Mouse (Mus musculus): ENCODE measurements around the gene Pdss2. TPM values are rescaled to one million over a fixed set of nuclear protein-coding genes. Genes with fewer than 3 reads are reported as not detected.

The Pdss2 gene
- polyA plus RNA-seq, 1 experiment from 2014 or later: 16.6 TPM

DNA sequence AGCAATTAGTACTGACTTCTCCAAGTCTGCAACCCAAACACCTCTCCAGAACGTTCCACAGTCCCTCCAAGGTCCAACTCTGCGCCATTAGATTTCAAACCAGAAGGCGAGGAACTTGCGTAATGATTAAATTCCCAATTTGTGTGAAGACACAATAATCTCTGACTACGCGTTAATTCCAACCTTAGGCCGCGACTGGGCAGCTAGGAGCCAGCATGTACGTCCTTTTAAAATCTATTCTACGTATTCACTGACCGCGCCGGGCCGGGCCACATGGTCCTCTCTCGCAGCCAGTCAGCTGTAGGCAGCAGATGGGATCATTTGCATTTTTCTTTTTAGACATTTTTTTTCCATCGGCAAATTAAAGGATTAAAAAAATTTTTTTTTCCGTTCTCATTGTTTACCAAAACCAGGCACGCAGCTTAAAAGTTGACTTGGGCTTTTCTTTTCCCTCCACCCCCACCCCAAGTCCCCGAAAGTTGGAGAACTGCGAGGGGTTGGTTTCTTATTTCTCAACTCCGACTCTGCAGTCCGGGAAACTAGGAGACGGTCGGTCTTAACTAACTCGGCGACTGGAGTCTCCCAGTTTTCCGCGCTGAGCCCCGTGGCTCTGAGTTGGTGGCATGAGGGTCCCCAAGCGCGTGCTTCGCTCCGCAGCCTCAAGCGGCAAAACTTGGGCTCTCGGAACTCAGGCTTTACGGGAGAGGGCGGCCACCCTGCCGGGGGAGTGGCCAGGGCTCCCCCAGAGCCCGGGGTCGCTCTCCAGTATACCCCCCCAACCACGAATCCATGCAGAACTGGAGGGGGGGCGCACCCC lies 256.8 kb downstream of the Pdss2 start:
- H3K4me1 ChIP-seq (ENCODE audit: control insufficient read depth, insufficient read depth, low read length): peaks cover 26% of the 10 kb centered on the region
- H3K4me3 ChIP-seq (ENCODE audit: low read depth, low read length): peak overlapping the region; percentile 87
- H3K4me2 ChIP-seq: peak overlapping the region; percentile 96
- ATAC-seq (ENCODE audit: low FRiP score) (peak; percentile 72), DNase-seq (ENCODE audit: low spot score, missing footprints) (peak; percentile 98)
- peak overlapping the region; percentile 98 for H3K27ac ChIP-seq (ENCODE audit: low read depth, low read length)
- under 1% methylated on average over 42 of the region's 42 CpGs for WGBS
- no peaks in the 10 kb centered on the region for H3K27me3 ChIP-seq (ENCODE audit: control insufficient read depth, insufficient read depth, low read length)
- no peaks in the 10 kb centered on the region for H3K9me3 ChIP-seq (ENCODE audit: control insufficient read depth, low read length)
- no peaks in the 10 kb centered on the region for H3K36me3 ChIP-seq (ENCODE audit: control insufficient read depth, insufficient read depth, low read length)
- H3K9ac ChIP-seq (ENCODE audit: low read length): peak overlapping the region; percentile 99

DNA sequence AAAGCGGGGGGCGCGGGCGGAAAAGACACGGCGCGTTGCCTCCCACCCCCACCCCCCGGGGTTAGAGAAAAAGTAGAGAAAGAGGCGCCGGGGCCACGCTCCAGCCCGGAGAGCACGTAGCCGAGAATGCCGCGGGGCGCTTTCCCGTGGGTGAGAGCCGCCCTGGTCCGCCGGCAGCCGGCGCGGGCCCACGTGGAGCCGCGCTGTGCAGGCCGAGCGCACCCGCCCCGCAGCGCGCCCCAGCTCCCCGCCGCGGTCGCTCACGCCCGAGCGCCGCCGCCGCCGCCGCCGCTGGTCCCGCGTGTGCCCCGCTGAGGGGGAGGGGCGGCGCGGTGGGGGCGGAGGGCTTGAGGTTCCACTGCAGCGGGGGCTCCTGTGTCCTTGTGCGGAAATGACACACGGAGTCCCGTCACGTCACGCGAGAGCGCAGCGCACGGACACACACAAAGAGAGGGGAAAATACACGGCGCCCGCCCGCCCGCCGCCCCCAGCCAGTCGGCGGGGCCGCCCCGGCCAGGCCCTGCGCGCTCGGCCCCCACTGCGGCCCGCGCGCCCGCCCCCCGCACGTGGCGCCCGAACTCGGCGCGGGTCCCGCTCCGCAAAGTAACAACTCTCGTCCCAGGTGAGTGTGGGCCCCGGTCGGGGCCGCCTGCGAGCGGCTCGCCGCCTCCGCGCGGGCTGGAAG lies 257.6 kb downstream of the Pdss2 start, which contains the start of gene Bend3:
Gene Bend3, plus strand, starts transcription at position 81 of the 685 bp plus-strand sequence.
- H3K4me1 ChIP-seq (ENCODE audit: control insufficient read depth, insufficient read depth, low read length): peaks cover 30% of the 10 kb centered on the region
- DNase-seq (ENCODE audit: low spot score, missing footprints) (peak; percentile 95), ATAC-seq (ENCODE audit: low FRiP score) (peak; percentile 57)
- no peaks in the 10 kb centered on the region for H3K9me3 ChIP-seq (ENCODE audit: control insufficient read depth, low read length)
- under 1% methylated on average over 65 of the region's 101 CpGs for WGBS
- peak within 1 kb of the TSS; percentile 96 for H3K4me2 ChIP-seq
- peak within 1 kb of the TSS; percentile 99 for H3K9ac ChIP-seq (ENCODE audit: low read length)
- no peaks in the 10 kb centered on the region for H3K27me3 ChIP-seq (ENCODE audit: control insufficient read depth, insufficient read depth, low read length)
- H3K36me3 ChIP-seq (ENCODE audit: control insufficient read depth, insufficient read depth, low read length): no peaks in the 10 kb centered on the region
- peak within 1 kb of the TSS; percentile 87 for H3K4me3 ChIP-seq (ENCODE audit: low read depth, low read length)
- H3K27ac ChIP-seq (ENCODE audit: low read depth, low read length): peak within 1 kb of the TSS; percentile 98

DNA sequence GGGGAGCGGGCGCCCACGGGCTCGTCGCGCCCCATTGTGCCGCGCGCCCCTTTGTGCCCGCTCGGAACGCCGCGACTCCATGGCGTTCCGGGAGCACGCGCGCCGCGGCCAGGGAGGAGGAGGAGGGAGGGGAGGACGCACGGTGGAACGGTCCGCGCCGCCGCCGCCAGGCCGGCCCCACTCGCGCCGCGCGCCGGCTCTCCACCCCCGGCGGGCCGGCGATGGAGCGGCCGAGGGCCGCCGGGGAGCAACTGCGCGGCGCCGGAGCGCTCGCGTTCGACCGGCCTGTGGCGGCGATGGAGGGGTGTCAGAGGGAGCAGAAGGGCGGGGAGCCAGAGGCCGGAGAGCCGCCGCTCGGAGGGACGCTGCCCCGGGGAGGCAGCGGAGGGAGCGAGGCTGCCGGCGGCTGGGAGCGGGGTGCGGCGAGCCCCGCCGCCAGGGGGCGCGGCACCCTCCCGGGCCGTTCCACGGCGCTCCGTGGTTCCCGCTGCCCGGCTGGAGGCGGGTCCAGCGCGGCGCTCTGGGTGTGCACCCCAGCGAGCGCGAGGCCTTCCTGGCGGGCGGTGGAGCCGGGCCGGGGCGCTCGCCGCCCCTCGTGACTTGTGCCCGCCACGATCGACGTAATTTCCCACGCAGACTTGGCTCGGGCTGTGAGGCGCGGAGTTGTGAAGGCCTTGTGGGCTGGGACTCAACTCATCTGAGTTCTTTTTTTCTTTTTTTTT lies 258.3 kb downstream of the Pdss2 start:
- DNase-seq (ENCODE audit: low spot score, missing footprints): peak; percentile 99
- peak overlapping the region; percentile 96 for H3K4me2 ChIP-seq
- no peaks in the 10 kb centered on the region for H3K36me3 ChIP-seq (ENCODE audit: control insufficient read depth, insufficient read depth, low read length)
- WGBS: under 1% methylated on average over 61 of the region's 103 CpGs
- peak overlapping the region; percentile 98 for H3K27ac ChIP-seq (ENCODE audit: low read depth, low read length)
- peak overlapping the region; percentile 99 for H3K9ac ChIP-seq (ENCODE audit: low read length)
- no peaks in the 10 kb centered on the region for H3K9me3 ChIP-seq (ENCODE audit: control insufficient read depth, low read length)
- H3K27me3 ChIP-seq (ENCODE audit: control insufficient read depth, insufficient read depth, low read length): no peaks in the 10 kb centered on the region
- H3K4me3 ChIP-seq (ENCODE audit: low read depth, low read length): peak overlapping the region; percentile 87
- ATAC-seq (ENCODE audit: low FRiP score): peak; percentile 79
- H3K4me1 ChIP-seq (ENCODE audit: control insufficient read depth, insufficient read depth, low read length): peaks cover 30% of the 10 kb centered on the region

DNA sequence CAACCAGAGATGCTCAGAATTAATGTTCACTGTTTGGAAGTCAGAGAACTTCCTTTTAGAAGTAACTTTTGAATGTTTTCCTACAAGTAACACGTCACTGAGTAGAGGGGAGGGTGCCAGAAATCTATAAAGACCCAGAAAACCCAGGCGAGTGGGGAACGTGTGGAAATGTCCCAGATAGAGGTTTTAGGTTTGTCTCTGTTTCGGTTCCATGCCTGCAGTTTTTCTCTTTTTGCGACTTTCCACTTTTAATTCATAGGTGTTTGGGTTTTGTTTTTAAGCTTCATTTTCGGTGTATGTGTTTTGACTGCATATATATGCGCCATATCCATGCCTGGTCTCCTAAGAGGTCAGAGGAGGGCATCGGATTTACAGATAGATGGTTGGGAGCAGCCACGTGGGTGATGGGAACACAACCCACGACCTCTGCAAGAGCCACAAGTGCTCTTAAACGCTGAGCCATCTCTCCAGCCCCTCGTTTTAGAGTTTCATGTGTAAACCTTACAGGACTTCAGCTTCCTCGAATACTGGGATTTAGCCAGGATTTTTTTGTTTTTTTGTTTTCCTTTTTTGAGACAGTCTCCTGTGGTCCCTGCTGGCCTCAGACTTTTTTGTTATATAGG lies 259.1 kb downstream of the Pdss2 start:
- peak overlapping the region; percentile 99 for H3K9ac ChIP-seq (ENCODE audit: low read length)
- peak overlapping the region; percentile 87 for H3K4me3 ChIP-seq (ENCODE audit: low read depth, low read length)
- H3K4me2 ChIP-seq: peak overlapping the region; percentile 96
- H3K36me3 ChIP-seq (ENCODE audit: control insufficient read depth, insufficient read depth, low read length): no peaks in the 10 kb centered on the region
- H3K9me3 ChIP-seq (ENCODE audit: control insufficient read depth, low read length): no peaks in the 10 kb centered on the region
- ATAC-seq (ENCODE audit: low FRiP score): no peak
- peaks cover 30% of the 10 kb centered on the region for H3K4me1 ChIP-seq (ENCODE audit: control insufficient read depth, insufficient read depth, low read length)
- H3K27me3 ChIP-seq (ENCODE audit: control insufficient read depth, insufficient read depth, low read length): no peaks in the 10 kb centered on the region
- WGBS: 3% methylated on average over 13 of the region's 13 CpGs
- H3K27ac ChIP-seq (ENCODE audit: low read depth, low read length): peak overlapping the region; percentile 98
- peak; percentile 92 for DNase-seq (ENCODE audit: low spot score, missing footprints)

DNA sequence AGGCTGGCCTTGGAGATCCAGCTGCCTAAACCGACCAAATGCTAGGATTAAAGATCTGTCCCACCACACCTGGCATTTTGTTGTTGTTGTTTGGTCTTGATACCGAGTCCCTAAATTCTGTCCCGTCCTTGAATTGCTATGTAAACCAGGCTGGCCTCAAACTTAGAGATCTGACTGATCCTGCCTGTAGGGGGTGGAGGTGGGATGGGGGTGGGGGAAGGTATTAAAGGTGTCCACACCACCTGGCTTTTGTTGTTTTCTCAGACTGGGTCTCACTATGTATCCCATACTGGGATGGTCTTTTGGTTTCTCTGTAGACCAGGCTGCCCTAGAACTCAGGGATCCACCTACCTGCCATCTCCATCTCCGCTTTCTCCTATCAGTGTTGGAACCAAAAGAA lies 259.9 kb downstream of the Pdss2 start:
- no peaks in the 10 kb centered on the region for H3K9me3 ChIP-seq (ENCODE audit: control insufficient read depth, low read length)
- no peak overlapping the region for H3K4me3 ChIP-seq (ENCODE audit: low read depth, low read length)
- H3K36me3 ChIP-seq (ENCODE audit: control insufficient read depth, insufficient read depth, low read length): no peaks in the 10 kb centered on the region
- H3K27me3 ChIP-seq (ENCODE audit: control insufficient read depth, insufficient read depth, low read length): no peaks in the 10 kb centered on the region
- H3K4me2 ChIP-seq: peak overlapping the region; percentile 96; the same call in 1 of the 2 replicates
- DNase-seq (ENCODE audit: low spot score, missing footprints): no peak
- no peak for ATAC-seq (ENCODE audit: low FRiP score)
- 44% methylated on average over 4 of the region's 4 CpGs for WGBS
- no peak overlapping the region for H3K9ac ChIP-seq (ENCODE audit: low read length)
- H3K27ac ChIP-seq (ENCODE audit: low read depth, low read length): no peak overlapping the region
- peaks cover 30% of the 10 kb centered on the region for H3K4me1 ChIP-seq (ENCODE audit: control insufficient read depth, insufficient read depth, low read length)

DNA sequence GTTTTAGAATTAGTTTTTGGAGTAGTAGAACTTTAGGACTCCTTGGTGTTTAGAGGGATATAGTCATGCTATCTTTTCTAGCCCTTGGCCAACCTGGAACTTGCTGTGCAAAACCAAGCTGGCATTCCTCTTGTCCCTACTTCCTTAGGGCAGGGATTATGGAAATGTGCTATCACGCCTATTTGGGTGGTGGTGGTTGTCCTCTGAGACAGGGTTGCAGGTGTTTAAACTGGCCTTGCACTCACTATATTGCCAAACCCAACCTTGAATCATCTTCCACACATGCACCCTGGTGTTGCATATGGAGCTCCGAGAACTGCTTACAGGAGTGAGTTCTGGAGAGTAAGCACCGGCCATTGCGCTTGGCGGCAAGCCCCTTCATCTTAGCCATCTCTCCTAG lies 260.7 kb downstream of the Pdss2 start:
- 87% methylated on average over 5 of the region's 5 CpGs for WGBS
- H3K4me1 ChIP-seq (ENCODE audit: control insufficient read depth, insufficient read depth, low read length): peaks cover 29% of the 10 kb centered on the region
- ATAC-seq (ENCODE audit: low FRiP score): no peak

DNA sequence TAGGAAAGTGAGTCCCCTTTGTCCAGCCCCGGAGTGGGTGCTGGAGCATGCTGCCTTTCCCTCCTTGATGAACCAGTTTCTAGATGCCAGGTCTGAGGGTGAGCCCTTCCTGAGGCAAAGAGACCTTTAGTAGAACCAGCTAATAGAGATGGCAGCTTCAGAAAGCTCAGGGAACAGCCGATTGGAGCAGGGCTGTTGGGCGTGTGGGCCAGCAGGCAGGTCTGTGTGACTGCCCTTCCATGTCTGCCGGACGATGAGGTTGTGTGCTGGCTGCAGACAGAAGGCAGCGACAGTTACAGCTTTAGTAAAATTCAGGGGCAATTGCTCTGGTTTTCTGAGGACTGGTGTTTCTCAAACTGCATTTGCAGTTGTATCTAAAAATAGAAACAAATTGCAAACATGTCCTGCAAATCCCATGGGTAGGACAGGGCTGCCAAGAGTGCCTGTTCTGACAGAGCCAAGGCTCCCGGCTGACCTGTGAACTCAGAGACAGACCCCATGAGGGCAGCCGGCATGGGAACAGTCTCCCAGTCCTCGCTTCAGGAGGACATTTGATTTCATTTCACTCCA lies 262.2 kb downstream of the Pdss2 start:
- Histone ChIP-seq H3K4me1 (ENCODE audit: control insufficient read depth, insufficient read depth, low read length) (peaks cover 21% of the 10 kb centered on the region), H3K9ac (ENCODE audit: low read length) (0 out of 2 replicates have a peak overlapping the region, but pooled peaks have one; percentile 6), H3K27me3 (ENCODE audit: control insufficient read depth, insufficient read depth, low read length) (no peaks in the 10 kb centered on the region), H3K27ac (ENCODE audit: low read depth, low read length) (no peak overlapping the region), H3K4me2 (no peak overlapping the region), H3K4me3 (ENCODE audit: low read depth, low read length) (no peak overlapping the region), H3K9me3 (ENCODE audit: control insufficient read depth, low read length) (no peaks in the 10 kb centered on the region), H3K36me3 (ENCODE audit: control insufficient read depth, insufficient read depth, low read length) (no peaks in the 10 kb centered on the region)
- DNase-seq (ENCODE audit: low spot score, missing footprints): no peak
- 53% methylated on average over 9 of the region's 9 CpGs for WGBS
- no peak for ATAC-seq (ENCODE audit: low FRiP score)

More for the DNA sequence above, 260.7 kb downstream of the Pdss2 start:
- no peaks in the 10 kb centered on the region for H3K27me3 ChIP-seq (ENCODE audit: control insufficient read depth, insufficient read depth, low read length)
- no peak overlapping the region for H3K27ac ChIP-seq (ENCODE audit: low read depth, low read length)
- no peak overlapping the region for H3K9ac ChIP-seq (ENCODE audit: low read length)
- no peak for DNase-seq (ENCODE audit: low spot score, missing footprints)
- H3K36me3 ChIP-seq (ENCODE audit: control insufficient read depth, insufficient read depth, low read length): no peaks in the 10 kb centered on the region
- no peak overlapping the region for H3K4me3 ChIP-seq (ENCODE audit: low read depth, low read length)
- no peaks in the 10 kb centered on the region for H3K9me3 ChIP-seq (ENCODE audit: control insufficient read depth, low read length)
- no peak overlapping the region for H3K4me2 ChIP-seq

DNA sequence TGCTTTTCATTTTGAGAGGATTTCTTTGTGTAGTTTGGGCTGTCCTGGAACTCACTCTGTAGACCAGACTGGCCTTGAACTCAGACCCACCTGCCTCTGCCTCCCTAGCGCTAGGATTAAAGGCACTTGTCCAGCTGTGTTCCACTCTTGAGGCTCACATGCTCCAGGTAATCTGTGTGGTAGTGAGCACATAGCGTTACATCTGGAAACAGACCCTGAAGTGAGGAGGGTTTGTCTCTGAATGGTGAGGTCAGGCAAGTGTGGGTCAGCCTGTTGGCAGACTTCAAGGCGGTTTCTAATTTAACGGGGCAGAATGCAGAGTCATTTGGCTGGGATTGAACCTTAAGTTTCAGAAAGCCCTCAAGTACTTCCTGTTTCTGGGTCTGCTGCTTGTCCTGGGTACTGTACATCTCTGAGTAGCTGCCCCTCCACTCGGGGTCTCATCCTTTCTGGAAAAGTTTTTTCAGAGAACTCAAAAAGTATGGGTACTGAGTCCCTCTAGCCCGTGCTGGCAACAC lies 264.5 kb downstream of the Pdss2 start:
- WGBS: 89% methylated on average over 6 of the region's 6 CpGs
- DNase-seq (ENCODE audit: low spot score, missing footprints): no peak
- H3K27me3 ChIP-seq (ENCODE audit: control insufficient read depth, insufficient read depth, low read length): no peaks in the 10 kb centered on the region

More for the DNA sequence above, 264.5 kb downstream of the Pdss2 start:
- ATAC-seq (ENCODE audit: low FRiP score): no peak
- Histone ChIP-seq H3K9me3 (ENCODE audit: control insufficient read depth, low read length) (no peaks in the 10 kb centered on the region), H3K9ac (ENCODE audit: low read length) (no peak overlapping the region), H3K4me3 (ENCODE audit: low read depth, low read length) (no peak overlapping the region), H3K4me1 (ENCODE audit: control insufficient read depth, insufficient read depth, low read length) (peaks cover 14% of the 10 kb centered on the region), H3K4me2 (no peak overlapping the region), H3K27ac (ENCODE audit: low read depth, low read length) (no peak overlapping the region), H3K36me3 (ENCODE audit: control insufficient read depth, insufficient read depth, low read length) (no peaks in the 10 kb centered on the region)

Measured in midbrain, embryonic 11.5 days (tissue).